Mouse (Mus musculus) forebrain, embryonic 14.5 days (tissue): ENCODE results near the gene Dnajb12. TPM values are rescaled to one million over a fixed set of nuclear protein-coding genes. Genes with fewer than 3 reads are reported as not detected.

Experiments used
- ATAC-seq: fragments of 200-750 bp; cut with Nextera tagmentation; 2 replicates; pipeline ENCODE4 v1.8.0; 2017; ENCODE audit warnings: mild to moderate bottlenecking, moderate library complexity
- DNase-seq: peaks from one replicate; pipeline ENCODE4 v3.0.0-alpha.2; 2015; ENCODE audit warnings: low spot score
- H3K27ac ChIP-seq: fragments of 300-500 bp; sonication (generic); 2 replicates; pipeline ENCODE4 v1.5.1; 2014; ENCODE audit warnings: low read depth, mild to moderate bottlenecking, control low read depth, low read length, moderate library complexity
- H3K27me3 ChIP-seq: fragments of 300-500 bp; sonication (generic); replicated peaks from 2 replicates; pipeline ENCODE4 v1.6.1; 2014; ENCODE audit warnings: low read length, control low read depth, mixed read lengths; ENCODE audit not compliant: control insufficient read depth, insufficient read depth
- H3K36me3 ChIP-seq: fragments of 300-500 bp; sonication (generic); 2 replicates; pipeline ENCODE4 v1.6.1; 2014; ENCODE audit warnings: low read length, control low read depth; ENCODE audit not compliant: control insufficient read depth, insufficient read depth
- H3K4me1 ChIP-seq: fragments of 300-500 bp; sonication (generic); 2 replicates; pipeline ENCODE4 v1.6.1; 2014; ENCODE audit warnings: antibody characterized with exemption, low read length, control low read depth; ENCODE audit not compliant: control insufficient read depth, insufficient read depth
- H3K4me2 ChIP-seq: fragments of 300-500 bp; sonication (generic); 2 replicates; pipeline ENCODE4 v1.6.1; 2014; ENCODE audit warnings: mild to moderate bottlenecking, control low read depth, low read length
- H3K4me3 ChIP-seq: fragments of 300-500 bp; sonication (generic); 2 replicates; pipeline ENCODE4 v1.5.1; 2014; ENCODE audit warnings: low read depth, low read length, control low read depth
- H3K9ac ChIP-seq: fragments of 300-500 bp; sonication (generic); 2 replicates; pipeline ENCODE4 v1.6.1; 2014; ENCODE audit warnings: mild to moderate bottlenecking, low read length, control low read depth, moderate library complexity
- H3K9me3 ChIP-seq: fragments of 300-500 bp; sonication (generic); replicated peaks from 2 replicates; pipeline ENCODE4 v1.6.1; 2016; ENCODE audit warnings: low read length, control low read depth, mixed read lengths; ENCODE audit not compliant: control insufficient read depth
- WGBS: fragments of 180-500 bp; shearing (Covaris S2); extraction: QIAGEN DNeasy Blood & Tissue Kit; methylation state at CpG from one replicate; pipeline ENCODE4 v1.1.7; 2014; 5-methylcytosine and 5-hydroxymethylcytosine counted together
- polyA plus RNA-seq: library from polyadenylated mRNA; unstranded; fragments of >200 nt; fragmentation: Nextera tagmentation; extraction: Ambion mirVana; gene quantifications from 2 replicates; pipeline ENCODE4 v1.2.1, GENCODE M21; 2014

Gene Dnajb12
- polyA plus RNA-seq, 1 experiment from 2014 or later = 18.8 TPM

DNA sequence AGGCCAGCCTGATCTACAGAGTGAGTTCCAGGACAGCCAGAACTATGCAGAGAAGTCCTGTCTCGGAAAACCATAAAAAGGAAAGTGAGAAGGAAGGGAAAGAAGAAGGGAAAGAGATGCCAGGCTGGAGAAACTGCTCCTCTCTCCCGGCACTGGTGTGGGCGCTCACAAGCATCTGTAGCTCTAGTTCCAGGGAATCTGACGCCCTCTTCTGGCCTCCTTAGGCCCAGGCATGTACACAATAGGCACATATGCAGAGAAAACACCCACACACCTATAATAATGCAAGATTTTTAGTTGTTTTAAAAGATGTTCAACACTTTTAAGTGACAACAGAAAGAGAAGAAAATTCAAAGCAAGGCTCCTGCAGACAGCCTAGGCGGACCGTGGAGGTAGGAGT lies 32.9 kb upstream of the Dnajb12 start:
- H3K4me2 ChIP-seq = no peak overlapping the region
- ATAC-seq (no peak), DNase-seq (no peak)
- H3K36me3 ChIP-seq = no peaks in the 10 kb centered on the region
- H3K9me3 ChIP-seq = no peaks in the 10 kb centered on the region
- WGBS = 82% methylated on average over 6 of the region's 6 CpGs
- H3K27ac ChIP-seq = no peak overlapping the region
- H3K9ac ChIP-seq = no peak overlapping the region
- H3K27me3 ChIP-seq = no peaks in the 10 kb centered on the region
- H3K4me3 ChIP-seq = no peak overlapping the region
- no peaks in the 10 kb centered on the region for H3K4me1 ChIP-seq

- Histone ChIP-seq H3K9ac (no peak overlapping the region), H3K9me3 (no peaks in the 10 kb centered on the region), H3K4me2 (no peak overlapping the region), H3K4me3 (no peak overlapping the region), H3K36me3 (no peaks in the 10 kb centered on the region), H3K27me3 (no peaks in the 10 kb centered on the region), H3K4me1 (no peaks in the 10 kb centered on the region), H3K27ac (no peak overlapping the region)
- WGBS = 80% methylated on average over 11 of the region's 11 CpGs
- no peak for DNase-seq
- ATAC-seq = no peak
Measured at GRCm38 (mm10) chr10:59848079-59848877, 31.1 kb upstream of the Dnajb12 start.

DNA sequence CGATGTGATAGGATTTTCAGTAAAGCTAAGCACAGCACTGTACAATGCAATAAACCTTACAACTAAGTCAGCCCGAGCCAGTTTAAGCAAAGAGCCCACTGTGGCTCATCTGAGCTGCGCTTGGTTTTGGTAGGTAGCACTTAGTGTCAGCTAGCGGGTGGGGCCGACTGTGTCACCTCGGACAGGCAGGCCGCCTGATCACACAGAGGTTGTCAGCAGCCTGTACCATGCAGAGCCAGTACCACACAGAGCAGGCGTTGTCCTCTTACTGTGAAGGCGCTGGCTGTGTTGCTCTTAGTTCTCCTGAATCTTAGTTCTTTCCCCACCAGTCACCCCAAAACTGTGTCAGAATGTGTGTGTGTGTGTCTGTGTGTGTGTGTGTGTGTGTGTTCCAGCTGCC lies 30.4 kb upstream of the Dnajb12 start:
- no peak overlapping the region for H3K27ac ChIP-seq
- H3K9me3 ChIP-seq = no peaks in the 10 kb centered on the region
- no peaks in the 10 kb centered on the region for H3K36me3 ChIP-seq
- WGBS = 61% methylated on average over 9 of the region's 9 CpGs
- H3K27me3 ChIP-seq = no peaks in the 10 kb centered on the region
- no peak overlapping the region for H3K4me3 ChIP-seq
- DNase-seq = no peak
- no peak overlapping the region for H3K9ac ChIP-seq
- no peaks in the 10 kb centered on the region for H3K4me1 ChIP-seq
- H3K4me2 ChIP-seq = no peak overlapping the region
- no peak for ATAC-seq

DNA sequence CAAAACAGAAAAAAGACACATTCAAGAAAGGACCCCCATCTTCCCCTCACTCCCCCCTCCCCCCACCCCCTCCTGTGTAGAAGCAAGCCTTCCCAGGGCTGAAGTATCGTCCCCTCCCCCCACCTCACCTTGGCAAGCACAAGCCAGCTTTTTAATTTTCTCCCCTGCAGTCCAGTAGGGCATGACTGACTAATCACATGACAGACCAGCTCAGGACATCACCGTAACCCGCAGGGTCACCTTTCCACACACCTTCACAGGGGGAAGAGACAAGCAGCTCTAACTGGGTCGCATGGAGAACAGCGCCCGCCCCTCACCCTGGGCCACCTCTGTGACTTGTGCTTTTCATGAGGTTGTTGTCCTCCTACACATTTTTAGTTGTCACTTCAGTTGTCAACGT lies 30.0 kb upstream of the Dnajb12 start:
- Histone ChIP-seq H3K4me1 (no peaks in the 10 kb centered on the region), H3K27ac (no peak overlapping the region), H3K4me2 (no peak overlapping the region), H3K9ac (no peak overlapping the region), H3K4me3 (no peak overlapping the region), H3K9me3 (no peaks in the 10 kb centered on the region), H3K36me3 (no peaks in the 10 kb centered on the region), H3K27me3 (no peaks in the 10 kb centered on the region)
- DNase-seq (no peak), ATAC-seq (no peak)
- WGBS = 90% methylated on average over 7 of the region's 7 CpGs

DNA sequence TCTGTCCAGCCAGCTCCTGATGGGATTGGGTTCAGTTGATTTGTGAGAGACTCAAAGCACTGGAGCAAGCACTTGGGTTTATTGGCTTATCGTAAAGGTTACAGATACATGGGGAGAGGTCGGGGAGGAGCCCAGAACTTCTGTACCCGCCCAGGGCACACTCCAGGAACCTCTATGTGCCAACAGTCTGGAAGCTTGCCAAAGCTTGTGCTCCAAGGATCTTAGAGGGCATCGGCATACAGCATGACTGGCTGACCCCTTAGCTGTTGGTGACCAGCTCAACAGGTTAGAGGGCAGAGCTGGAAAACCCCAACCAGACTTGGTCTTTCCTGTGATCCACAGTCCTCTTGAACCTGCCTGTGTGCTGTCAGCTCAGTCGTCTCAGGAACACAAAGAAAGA lies 22.2 kb upstream of the Dnajb12 start:
- no peaks in the 10 kb centered on the region for H3K9me3 ChIP-seq
- WGBS = 88% methylated on average over 5 of the region's 5 CpGs
- no peaks in the 10 kb centered on the region for H3K4me1 ChIP-seq
- no peak overlapping the region for H3K4me3 ChIP-seq
- no peak overlapping the region for H3K4me2 ChIP-seq
- no peaks in the 10 kb centered on the region for H3K36me3 ChIP-seq
- H3K9ac ChIP-seq = no peak overlapping the region
- ATAC-seq = no peak
- H3K27ac ChIP-seq = no peak overlapping the region
- DNase-seq = no peak
- no peaks in the 10 kb centered on the region for H3K27me3 ChIP-seq

DNA sequence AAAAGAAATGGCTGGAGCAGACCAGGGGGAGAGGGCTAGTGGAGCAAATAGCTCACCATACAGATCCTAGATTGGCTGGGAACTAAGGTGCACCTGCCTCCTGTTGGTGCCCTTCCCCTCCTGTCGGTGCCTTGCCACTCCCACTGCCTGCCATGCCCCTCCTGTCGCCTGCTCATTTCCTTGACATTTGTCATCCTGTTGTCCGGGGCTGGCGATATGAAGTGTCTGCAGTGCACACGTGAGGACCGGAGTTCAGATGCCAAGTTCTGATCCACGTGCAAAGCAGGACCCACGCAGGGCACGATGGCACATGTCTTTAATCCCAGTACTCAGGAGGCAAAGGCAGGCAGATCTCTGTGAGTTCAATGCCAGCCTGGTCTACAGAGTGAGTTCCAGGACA lies 18.7 kb upstream of the Dnajb12 start:
- Histone ChIP-seq H3K4me1 (no peaks in the 10 kb centered on the region), H3K27me3 (no peaks in the 10 kb centered on the region), H3K9ac (no peak overlapping the region), H3K36me3 (0 out of 2 replicates have a peak, but pooled peaks cover 3% of the 10 kb centered on the region), H3K4me2 (no peak overlapping the region), H3K27ac (no peak overlapping the region), H3K4me3 (no peak overlapping the region), H3K9me3 (no peaks in the 10 kb centered on the region)
- DNase-seq (no peak), ATAC-seq (no peak)
- WGBS = 88% methylated on average over 9 of the region's 9 CpGs

- no peak for ATAC-seq
Measured at GRCm38 (mm10) chr10:59861201-59861600, 18.2 kb upstream of the Dnajb12 start.

DNA sequence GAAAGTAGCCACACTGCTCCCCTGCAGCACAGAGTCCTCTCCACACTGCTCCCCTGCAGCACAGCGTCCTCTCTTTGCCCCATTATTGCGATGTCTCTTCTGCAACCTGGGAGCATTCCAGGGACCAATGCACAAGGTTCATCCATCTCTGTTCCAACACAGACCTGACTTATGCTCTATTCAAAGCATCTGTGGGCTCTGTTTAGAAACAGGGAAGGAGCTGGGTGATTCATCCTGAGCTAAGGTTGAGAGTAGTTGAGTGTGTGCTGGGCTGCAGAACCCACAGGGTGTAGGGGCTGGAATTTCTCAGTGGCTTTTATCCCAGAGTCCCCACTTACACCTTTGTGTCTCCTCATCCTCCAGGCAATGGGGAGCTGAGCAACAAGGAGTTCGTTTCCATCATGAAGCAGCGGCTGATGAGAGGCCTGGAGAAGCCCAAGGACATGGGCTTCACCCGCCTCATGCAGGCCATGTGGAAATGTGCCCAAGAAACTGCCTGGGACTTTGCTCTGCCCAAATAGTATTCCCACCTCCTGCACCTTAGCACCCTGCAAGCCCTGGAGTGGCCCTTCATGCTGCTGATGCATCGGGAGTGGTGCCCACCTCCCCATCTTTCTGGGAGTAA lies 16.4 kb upstream of the Dnajb12 start:
- Histone ChIP-seq H3K4me3 (no peak overlapping the region), H3K36me3 (0 out of 2 replicates have a peak, but pooled peaks cover 3% of the 10 kb centered on the region), H3K4me1 (no peaks in the 10 kb centered on the region), H3K9ac (no peak overlapping the region), H3K9me3 (no peaks in the 10 kb centered on the region), H3K4me2 (no peak overlapping the region), H3K27ac (no peak overlapping the region), H3K27me3 (no peaks in the 10 kb centered on the region)
- DNase-seq (no peak), ATAC-seq (no peak)
- 89% methylated on average over 6 of the region's 6 CpGs for WGBS

More at GRCm38 (mm10) chr10:59861201-59861600, 18.2 kb upstream of the Dnajb12 start:
- Histone ChIP-seq H3K4me2 (no peak overlapping the region), H3K27ac (no peak overlapping the region), H3K27me3 (no peaks in the 10 kb centered on the region), H3K4me1 (no peaks in the 10 kb centered on the region), H3K9me3 (no peaks in the 10 kb centered on the region), H3K36me3 (0 out of 2 replicates have a peak, but pooled peaks cover 3% of the 10 kb centered on the region), H3K4me3 (no peak overlapping the region), H3K9ac (no peak overlapping the region)
- no peak for DNase-seq
- WGBS = 87% methylated on average over 10 of the region's 10 CpGs

DNA sequence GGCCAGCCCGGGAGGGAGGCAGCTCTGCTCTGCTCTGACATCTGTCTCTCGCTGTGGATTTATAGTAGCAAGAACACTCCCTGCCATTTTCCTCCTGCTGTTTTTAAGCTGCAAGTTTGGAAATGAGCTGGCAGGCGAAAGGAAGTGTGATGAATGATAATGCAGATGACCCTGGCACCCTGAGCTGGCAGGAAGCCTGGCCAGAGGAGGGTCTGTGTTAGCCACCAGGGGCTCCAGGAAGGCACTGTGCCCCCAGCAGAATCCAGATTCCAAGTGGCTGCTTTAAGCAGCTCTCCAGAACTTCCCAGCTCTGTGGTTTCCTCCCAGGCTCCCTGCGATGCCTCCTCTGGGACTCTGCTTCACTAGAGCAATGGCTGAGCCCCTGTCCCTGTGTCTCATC lies 15.7 kb upstream of the Dnajb12 start:
- Histone ChIP-seq H3K4me3 (no peak overlapping the region), H3K36me3 (0 out of 2 replicates have a peak, but pooled peaks cover 3% of the 10 kb centered on the region), H3K9ac (no peak overlapping the region), H3K4me1 (no peaks in the 10 kb centered on the region), H3K9me3 (no peaks in the 10 kb centered on the region), H3K27me3 (no peaks in the 10 kb centered on the region), H3K4me2 (no peak overlapping the region), H3K27ac (no peak overlapping the region)
- ATAC-seq (no peak), DNase-seq (no peak)
- 69% methylated on average over 4 of the region's 4 CpGs for WGBS
